Mouse (Mus musculus) spleen, postnatal 4 days (tissue): ENCODE results near the gene Rpl7a.
"Not testable (repeated sequence)": the region's sequence is repeated elsewhere in the genome, so short reads cannot be mapped to it uniquely, and the experiment has no call there.

Experiments
- DNase-seq, 2 experiments: peaks; one replicate each; pipeline ENCODE4 v3.0.0; 2022; ENCODE audit warnings: low spot score in 2 of 2

The Rpl7a gene

DNA sequence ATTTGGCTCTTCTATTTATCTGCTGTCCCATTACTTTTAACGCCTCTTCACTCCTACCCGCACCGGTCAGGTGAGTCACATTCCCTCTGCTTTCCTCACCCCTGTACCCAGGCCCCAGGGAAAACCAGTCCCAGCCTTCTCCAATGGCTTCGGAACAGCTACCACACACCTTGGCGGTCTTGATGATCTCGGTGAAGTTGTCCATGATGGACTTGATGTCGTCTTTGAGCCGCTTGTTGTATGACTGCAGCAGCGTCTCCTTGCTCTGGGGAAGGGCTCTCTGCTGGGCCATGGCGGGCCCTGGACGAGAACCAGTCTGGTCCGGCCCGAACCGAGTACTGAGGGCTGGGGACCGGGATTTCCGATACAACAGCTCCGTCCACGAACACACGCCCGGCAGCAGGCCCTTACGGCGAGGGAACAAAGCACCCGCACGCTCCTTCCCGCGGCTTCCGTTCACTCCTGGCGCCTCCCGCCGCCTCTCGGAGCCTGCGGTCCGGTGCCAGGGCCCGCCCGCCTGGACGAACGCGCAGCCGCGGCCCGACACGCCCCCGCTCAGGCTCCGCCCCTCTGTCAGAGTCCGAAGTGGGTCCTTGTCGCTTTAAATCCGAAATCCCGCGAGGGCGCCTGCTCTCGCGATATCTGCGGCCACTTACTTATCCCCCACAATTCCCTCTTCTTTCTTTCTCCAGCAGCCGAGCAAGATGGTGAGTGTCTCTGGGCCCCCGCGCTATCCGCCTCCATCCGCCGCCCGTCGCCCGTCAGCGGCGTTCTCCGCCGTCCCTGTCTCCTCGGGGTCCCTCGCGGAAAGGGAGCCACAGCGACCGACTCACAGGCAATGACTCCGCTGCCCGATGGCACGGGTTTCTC is at the start of gene Rpl7a, which contains the start of gene Med22:
TSS of gene Rpl7a (plus strand) at position 641 of the 870 bp plus-strand sequence.
TSS of gene Med22 (minus strand) at position 554 of the 870 bp plus-strand sequence.
- DNase-seq: peak; percentile 100

DNA sequence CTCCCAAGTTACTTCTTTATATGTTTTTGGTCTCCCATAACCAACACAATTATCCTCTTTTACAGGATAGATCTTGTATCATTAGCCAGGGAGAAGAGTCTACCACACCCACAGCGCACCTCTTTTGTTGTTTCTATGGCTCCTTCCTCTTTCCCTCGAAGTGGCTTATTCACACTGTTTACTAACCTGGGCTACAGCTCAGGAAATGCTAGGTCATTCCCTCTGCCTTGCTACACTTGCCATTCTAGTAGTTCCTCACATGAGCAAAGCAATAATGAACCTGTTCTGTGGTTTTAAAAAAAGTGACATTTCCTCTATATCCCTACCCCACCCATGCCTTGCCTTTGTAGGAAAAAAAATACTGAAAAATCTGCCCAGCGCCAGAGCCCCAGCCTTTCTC is 47.7 kb upstream of the Rpl7a start:
- no peak for DNase-seq

DNA sequence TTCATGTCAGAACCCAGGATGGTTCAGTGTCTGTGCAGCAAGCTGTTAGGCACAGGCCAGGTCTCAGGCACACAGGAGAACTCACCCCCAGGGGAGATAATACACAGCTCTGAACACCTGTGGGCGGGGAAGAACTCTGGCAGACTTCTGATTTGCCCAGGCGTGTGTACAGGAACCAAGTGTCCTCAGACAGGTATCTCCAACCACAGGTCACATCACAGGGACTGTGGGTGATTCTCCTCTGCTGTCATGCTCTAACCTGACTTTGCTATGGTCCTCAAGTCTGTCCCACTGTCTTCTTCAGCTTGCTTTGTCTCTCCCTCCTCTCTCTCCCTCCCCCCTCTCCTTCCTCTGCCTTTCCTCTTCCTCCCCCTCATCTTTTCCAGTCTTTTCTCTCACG is 45.7 kb upstream of the Rpl7a start, which contains the start of gene Abo:
TSS of gene Abo (minus strand) at position 101 of the 400 bp plus-strand sequence.
- DNase-seq: no peak

DNA sequence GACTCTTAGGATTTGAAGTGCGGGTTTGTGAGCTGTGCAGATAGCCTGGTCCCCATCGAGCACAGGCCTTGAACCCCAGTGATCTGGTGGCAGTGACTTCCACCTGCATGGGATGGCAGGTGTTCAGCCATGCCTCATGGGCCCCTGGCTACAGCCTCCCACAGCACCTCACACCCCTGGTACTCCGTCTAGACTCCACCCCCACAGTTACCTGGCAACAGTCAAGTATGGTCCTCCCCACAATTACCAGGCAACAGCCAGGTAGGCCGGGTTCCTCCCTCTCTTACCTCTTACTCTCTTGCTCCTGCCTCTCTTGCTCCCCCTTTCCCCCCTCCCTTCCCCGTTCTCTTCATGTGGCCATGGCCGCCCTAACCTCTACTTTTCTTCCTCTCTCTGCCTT is 39.9 kb upstream of the Rpl7a start:
- no peak for DNase-seq

DNA sequence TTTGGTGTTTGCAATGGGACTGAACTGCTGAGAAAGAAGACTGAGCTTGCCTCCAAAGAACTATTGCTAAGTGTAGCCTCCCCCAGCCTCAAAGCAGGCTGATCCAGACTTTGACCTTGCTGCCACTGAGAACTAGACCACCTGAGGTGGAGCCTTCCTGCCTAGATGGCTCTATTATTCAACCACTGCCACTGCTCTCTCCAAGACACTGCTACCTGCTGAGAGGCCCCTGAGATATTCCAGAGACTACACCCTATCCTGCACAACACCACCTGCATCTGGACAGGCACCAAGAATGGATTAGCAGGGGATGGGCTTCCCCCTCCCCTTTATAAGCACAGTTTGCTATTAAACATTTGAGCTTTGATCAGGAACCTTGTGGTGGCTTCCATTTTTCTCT is 32.0 kb upstream of the Rpl7a start:
- no peak for DNase-seq

DNA sequence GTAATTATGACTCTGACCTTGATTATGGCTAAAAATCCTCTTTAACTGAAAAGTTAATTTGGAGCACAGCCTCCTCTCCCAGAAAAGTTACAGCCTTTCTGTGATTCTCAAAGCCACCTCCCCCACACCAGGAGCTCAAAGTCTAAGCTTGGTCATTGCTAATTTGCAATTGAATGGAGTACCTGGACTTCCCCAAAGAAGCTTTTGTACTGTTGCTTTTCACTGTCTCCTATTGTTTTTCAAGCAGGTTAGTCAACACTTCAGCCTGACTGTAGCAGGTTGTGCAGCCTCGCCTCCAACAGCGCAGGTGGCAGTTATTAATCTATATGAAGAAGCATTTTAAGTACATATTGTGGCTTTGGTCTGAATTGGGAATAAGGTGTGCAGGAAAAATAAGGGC is 25.0 kb upstream of the Rpl7a start:
- not testable (repeated sequence) for DNase-seq

DNA sequence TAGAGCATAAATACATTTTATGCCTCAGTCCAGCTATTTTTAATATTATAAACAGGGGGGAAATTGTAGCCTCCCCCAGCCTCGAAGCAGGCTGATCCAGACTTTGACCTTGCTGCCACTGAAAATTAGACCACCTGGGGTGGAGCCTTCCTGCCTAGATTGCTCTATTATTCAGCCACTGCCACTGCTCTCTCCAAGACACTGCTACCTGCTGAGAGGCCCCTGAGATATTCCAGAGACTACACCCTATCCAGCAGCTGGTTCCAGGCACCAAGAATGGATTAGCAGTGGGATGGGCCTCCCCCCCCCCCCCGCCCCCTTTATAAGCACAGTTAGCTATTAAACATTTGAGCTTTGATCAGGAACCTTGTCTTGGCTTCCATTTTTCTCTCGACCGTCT is 24.4 kb upstream of the Rpl7a start:
- DNase-seq: not testable (repeated sequence)

DNA sequence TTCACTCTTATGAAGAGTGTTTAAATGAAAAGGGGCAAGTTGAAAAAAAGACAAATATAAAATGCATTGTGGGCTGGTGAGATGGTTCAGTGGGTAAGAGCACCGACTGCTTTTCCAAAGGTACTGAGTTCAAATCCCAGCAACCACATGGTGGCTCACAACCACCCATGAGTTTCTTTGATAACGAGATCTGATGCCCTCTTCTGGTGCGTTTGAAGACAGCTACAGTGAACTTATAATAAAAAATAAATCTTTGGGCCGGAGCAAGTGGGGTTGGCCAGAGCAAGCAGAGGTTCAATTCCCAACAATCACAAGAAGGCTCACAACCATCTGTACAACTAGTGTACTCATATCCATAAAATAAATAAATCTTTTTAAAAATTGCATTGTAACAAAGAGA is 14.7 kb upstream of the Rpl7a start:
- no peak for DNase-seq

DNA sequence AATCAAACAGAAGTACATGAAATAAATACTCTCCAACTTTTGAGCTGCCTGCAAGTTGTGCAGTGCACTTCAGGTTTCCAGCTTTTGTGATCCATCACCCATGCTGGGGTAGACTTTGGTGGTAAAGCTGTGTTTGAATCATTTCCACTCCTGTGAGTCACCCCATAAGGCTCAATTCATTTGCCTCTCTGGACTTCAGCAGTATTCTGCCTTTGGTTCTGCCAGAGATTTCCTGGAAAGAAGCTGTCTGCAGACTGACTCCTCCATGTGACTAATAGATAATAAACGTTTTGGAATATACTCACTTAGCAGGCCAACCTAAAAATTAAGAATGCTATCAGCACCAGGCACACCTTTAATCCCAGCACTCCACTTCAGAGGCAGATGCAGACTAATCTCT is 9.8 kb upstream of the Rpl7a start:
- no peak for DNase-seq

DNA sequence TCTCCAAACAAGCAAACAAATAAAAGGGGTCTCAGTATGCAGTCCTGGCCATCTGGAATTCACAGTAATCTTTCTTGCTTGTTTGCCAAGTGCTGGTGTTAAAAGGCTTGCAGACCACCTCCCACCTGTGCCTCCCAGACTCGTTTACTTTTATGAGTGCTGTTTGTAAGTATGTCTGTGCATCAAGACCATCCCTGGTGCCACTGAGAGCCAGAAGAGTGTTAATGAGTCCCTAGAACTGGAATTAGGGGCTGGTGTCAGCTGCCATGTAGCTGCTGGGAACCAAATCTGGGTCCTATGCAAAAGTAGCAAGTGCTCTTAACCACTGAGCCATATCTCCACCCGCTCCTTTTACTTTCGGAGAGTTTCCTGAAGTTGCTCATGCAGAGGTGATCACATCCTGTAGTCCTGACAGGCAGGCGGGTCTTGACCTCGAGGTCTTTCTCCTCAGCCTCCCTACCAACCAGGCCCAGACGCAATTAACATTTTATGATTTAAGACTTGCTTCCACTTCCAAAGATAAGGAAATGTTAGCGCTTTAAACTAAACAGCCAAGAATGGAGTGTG is 8.6 kb upstream of the Rpl7a start:
- no peak for DNase-seq

DNA sequence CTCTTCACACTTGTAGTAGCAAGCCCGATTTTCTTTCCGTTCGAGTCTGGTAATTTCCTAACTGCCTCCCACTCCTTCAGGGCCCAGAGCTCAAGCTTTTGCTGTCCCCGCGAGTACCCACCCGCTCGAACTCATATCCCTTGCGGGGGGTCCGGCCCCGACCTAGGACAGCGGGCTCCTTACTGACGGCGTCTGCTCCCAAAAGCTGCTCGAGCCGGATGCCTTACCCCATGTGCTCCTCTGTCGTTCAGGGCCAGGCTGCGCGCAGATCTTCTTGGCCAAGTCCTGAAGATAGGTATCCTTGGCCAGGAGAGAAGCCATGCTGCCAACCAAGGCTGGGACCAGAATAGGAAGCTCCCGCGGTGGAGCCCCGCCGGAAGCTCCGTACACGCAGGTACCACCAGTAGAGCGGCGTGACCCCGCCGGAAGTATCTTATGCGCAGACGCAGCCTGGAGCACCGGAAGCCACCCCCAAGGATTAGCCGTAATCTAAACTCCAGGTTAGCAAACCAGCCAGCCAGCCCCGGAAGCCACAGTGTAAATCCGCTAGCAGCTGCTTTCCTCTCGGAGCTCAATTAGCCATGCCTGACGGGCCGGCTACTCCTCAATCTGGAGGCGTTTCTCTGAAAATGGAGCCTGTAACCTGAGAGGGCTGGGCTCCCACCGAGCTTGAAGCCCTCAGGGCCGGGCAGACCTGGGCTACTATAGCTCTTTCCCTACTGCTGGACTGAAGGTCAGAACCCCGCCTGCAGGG is 7.9 kb upstream of the Rpl7a start, which contains the start of gene Surf6:
TSS of gene Surf6 (minus strand) at position 413 of the 754 bp plus-strand sequence.
- peak; percentile 89 to 94 for DNase-seq

DNA sequence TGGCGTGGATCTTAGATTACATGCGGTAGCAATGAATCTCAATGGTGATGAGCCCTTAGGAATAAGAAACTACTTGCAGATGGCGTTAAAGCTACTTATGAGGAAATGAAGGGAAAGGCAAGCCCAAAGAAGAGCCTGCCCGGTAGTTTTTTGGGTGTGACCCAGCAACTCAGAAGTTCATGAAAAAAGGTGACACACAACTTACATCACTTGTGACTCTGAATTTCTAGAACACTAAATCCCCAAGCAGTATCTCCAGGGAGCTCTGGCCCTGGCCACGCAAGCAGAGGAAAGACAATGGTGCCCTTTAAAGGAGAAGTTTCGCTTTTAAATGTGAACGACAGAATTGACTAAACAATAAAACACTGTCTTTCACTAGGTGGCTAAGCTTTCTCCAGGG is 7.3 kb upstream of the Rpl7a start:
- DNase-seq: no peak

DNA sequence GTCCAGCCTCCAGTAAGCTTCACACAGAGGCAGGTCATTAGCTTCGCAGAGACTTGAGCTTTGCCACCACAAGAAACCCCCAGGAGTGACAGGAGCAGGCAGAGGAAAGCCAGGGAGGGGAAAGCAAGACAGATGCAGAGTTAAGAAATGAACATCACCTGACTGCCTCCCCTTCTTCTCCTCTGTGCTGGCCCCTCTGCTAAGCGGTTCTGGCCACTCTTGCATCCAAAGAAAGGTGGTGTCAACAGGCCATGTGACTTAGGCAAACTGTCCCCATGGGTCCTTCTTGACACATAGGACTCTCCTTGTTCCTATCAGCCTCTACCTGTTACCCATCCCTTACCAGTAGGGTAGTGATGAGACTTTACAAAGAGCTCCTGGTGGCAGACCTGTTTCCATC is 4.6 kb upstream of the Rpl7a start:
- DNase-seq: no peak

DNA sequence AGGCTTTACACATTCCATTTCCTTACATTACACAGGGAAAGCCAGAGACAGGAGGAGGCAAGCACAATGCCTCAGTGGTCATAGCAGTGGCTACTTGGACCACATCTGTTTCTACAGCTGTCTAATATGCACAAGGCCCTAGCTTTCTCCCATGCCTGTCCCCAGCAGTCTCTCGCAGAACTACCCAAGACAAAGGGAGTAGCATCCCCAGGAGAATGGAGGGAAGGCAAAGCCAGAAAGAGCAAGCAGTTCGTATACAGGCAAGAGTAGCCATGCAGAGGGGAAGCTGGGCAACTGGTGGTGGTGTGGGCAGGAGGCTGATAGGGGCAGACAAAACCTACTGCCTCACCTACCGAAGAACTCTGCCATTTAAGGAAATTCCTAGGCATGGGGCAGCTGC is 4.1 kb upstream of the Rpl7a start:
- DNase-seq: no peak

DNA sequence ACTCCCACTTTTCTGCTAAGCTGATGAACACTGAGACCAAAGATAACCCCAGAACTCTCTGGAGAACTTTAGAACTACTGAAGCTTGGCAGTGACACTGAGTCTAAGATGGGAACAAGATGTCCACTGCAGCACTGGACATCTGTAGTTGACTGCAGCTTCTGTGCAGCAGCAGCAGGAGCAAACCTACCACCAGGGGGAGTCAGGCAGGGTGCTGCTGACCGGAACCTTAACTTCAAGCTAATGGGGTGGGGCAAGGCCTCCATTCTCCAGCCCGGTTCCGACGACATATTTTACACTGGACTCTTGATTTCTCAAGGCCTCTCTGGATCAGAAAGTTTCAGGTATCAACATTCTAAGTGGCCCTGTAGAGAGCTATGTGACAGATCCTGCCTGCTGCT is 3.5 kb upstream of the Rpl7a start:
- peak; percentile 55 to 80 for DNase-seq

DNA sequence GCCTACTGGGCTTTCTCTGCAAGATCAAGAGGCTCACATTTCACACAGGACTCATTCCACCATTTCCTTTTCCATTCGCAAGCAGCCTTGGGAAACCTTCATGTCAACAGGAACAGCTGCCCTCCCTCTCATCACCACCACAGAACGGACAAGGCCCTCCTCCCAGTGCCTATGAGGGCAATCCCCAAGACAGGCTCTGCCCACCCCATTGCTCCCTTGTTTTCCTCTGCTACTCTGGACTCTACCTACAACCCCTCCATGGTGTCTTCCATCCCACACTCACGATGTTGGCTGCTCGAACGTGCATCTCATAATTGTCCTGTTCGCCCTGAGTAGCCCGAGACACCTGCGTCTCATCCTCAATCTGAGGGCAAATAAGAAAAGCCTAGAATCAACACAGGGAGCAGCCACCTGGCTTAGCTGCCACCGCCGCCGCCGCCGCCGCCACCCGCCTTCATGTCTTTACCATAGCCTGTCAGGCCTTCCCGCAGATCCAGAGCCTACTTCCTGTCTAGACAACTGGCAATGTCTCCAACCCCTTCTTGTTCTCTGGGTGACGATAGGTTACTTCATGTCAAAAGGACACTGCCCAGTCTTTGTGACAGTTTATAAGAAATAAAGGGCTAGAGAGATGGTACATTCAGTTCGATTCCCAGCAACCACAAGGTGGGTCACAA is 1.7 kb upstream of the Rpl7a start:
- no peak for DNase-seq

DNA sequence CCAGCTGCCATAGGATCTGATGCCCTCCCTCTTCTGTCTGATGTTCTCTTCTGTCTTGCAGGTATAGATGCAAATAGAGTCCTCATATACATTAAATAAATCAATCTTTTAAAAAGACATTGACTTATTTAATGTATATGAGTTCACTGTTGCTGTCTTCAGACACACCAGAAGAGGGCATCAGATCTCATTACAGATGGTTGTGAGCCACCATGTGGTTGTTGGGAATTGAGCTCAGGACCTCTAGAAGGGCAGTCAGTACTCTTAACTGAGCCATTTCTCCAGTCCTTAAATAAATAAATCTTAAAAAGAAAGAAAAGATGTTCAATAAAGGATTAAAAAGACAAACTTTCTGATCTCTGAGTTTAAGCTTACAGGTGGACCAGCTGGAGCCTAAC is 1.2 kb upstream of the Rpl7a start:
- no peak for DNase-seq

DNA sequence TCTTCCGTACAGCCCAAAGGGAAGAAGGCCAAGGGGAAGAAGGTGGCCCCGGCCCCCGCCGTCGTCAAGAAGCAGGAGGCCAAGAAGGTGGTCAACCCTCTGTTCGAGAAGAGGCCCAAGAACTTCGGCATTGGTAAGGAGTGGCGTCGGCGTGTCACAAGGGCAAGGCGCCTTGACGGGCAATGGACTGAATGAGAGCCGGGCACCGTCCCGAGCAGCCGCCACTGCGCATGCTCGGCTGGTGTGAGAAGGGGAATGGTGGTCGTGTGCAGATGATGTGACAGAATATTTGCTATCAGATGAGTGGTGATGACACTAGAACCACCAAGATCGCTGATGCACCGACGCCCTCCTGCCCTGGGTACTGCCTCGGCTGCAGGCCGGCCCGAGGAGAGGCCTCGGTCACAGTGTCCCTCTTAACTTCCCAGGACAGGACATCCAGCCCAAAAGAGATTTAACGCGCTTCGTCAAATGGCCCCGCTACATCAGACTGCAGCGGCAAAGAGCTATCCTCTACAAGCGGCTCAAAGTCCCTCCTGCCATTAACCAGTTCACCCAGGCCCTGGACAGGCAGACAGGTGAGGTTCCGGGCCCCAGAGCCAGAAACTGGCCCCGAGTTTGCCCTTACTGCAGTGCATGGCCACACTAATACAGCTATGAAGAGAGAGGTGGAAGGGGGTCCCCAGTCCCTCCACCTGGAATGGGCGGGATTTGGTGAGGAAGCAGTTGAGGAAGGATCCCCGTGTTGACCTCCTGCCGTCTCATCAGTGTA is 616 bp downstream of the Rpl7a start:
- DNase-seq: peak; percentile 64 to 87

DNA sequence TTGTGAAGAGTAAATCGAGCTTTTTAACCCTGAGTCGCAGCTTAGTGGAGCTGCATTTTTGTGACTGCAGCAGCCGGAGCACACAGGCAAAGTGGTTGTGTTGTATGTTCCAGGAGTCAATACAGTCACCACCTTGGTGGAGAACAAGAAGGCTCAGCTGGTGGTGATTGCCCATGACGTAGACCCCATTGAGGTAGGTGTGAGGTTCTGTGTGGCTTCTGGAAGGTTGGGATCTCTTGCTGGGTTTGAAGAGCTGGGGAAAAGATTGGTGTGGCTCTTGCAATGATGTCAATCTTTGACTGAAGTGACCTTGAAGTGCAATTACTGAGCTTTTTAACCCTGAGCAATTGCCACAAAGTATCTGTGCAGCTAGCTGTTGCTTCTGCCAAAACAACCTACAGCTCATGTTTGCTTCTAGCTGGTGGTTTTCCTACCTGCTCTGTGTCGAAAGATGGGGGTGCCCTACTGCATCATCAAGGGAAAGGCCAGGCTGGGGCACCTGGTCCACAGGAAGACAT is 1.7 kb downstream of the Rpl7a start:
- no peak for DNase-seq

DNA sequence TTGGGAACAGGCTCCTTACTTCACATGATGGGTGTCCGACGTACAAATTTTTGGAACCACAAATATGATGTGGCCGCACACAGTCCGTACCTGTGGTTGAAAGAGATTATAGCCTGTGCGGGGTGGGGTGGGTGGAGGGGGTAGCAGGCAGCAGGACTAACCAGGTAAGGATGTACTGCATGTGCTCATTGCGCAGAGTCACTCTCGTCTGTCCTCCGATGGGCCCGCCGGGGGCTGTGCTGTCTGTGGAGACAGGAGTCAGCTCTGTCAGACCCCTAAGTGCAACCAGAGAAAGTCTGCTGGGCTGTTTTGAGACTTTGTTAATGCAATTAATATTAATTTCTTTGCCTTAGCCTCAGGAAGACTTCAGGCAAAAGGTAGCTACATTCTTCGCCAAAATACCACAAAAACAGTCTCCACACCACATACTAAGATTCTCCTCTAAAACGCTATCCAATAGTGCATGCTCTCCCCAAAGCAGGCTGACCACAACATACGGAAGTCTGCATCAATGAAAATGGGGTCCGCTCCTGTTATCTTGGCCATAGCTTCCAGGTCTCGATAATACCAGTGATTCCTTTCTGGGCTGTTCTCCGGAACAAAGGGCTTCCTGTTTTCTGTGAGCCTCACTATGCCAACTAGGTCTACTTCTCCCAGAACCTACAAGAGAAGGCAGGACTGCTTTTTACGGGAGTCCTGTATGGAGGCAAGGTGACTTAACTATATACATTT is 3.0 kb downstream of the Rpl7a start:
- no peak for DNase-seq
